Mouse (Mus musculus) olfactory bulb, adult 2 months (tissue): Measurements from ENCODE around the gene Uvrag. TPM values are rescaled to one million over a fixed set of nuclear protein-coding genes. Genes with fewer than 3 reads are reported as not detected.

Experiments
- H3K27ac ChIP-seq: fragments of 200-500 bp; 2 replicates; pipeline ENCODE4 v1.5.1; 2012; ENCODE audit warnings: low read depth, low read length; ENCODE audit not compliant: insufficient read depth
- H3K4me1 ChIP-seq: fragments of 200-500 bp; 2 replicates; pipeline ENCODE4 v1.6.1; 2012; ENCODE audit warnings: low read length; ENCODE audit not compliant: control insufficient read depth, insufficient read depth
- H3K4me3 ChIP-seq: fragments of 200-500 bp; 2 replicates; pipeline ENCODE4 v1.5.1; 2012; ENCODE audit warnings: mild to moderate bottlenecking, low read depth, low read length, moderate library complexity; ENCODE audit not compliant: insufficient read depth
- CTCF ChIP-seq: fragments of 200-500 bp; IDR thresholded peaks from 2 replicates; pipeline ENCODE4 v1.5.1; 2012; ENCODE audit warnings: low read depth, mild to moderate bottlenecking, low read length, moderate library complexity; ENCODE audit not compliant: insufficient read depth
- POLR2A ChIP-seq: fragments of 200-500 bp; IDR thresholded peaks from 2 replicates; pipeline ENCODE4 v1.6.1; 2012; ENCODE audit warnings: mild to moderate bottlenecking, low read depth, low read length, moderate library complexity; ENCODE audit not compliant: insufficient read depth
- WGBS: fragments of 180-500 bp; shearing (Covaris S2); methylation state at CpG from one replicate; pipeline ENCODE4 v1.1.7; 2018; 5-methylcytosine and 5-hydroxymethylcytosine counted together
- polyA plus RNA-seq: library from polyadenylated mRNA; stranded (reverse); fragments of >200 nt; gene quantifications from 2 replicates; pipeline ENCODE4 v1.2.4, GENCODE M21; 2012; ENCODE audit warnings: low replicate concordance; ENCODE audit not compliant: missing spikeins, insufficient read depth, insufficient read length

Gene Uvrag
- polyA plus RNA-seq, 1 experiment, result not detected

DNA sequence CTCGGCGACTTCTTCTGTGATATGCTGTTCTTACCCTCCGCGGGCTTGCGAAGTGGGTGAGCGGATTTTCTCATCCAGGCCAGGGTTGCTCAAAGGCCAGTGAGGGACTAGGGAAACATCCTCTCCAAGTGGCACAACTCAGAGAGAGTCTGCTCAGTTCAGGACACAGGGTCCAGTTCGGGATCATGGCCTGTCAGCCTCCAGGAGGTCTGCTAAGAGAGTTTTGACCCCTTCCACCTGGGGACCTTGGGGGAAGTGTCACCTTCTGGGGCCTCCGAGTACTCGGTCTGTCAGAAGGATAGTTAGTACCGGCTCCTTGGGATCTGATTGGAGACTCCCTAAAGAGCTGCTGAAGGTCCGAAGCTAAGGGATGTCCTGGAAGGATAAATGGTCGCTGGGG is 301.6 kb downstream of the Uvrag start:
- no peak overlapping the region for H3K27ac ChIP-seq
- H3K4me1 ChIP-seq, result peaks cover 45% of the 10 kb centered on the region
- TF ChIP-seq CTCF, result no peak
- TF ChIP-seq POLR2A, result no peak
- WGBS, result 25% methylated on average over 12 of the region's 12 CpGs
- peak overlapping the region; percentile 39 for H3K4me3 ChIP-seq

DNA sequence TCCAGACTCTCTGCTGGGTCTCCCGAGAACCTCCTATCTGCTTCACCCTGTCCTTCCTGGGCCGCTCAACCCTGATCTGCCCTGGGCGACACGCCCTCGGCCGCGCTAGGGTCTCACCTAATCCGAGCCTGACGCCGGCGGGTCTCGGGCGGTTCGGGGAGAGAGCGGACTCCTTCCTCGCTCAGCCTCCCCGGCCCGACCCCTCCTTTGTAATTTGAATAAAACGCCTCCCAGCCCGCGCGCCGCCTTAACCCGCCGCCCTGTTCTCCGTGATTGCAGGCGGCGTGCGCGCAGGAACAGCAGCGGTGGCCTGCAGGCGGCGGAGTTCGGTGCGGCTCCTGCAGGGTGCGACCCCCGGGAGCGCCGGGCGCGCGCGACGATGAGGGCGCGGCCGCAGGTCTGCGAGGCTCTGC is 302.2 kb downstream of the Uvrag start:
- under 1% methylated on average over 48 of the region's 48 CpGs for WGBS
- no peak overlapping the region for H3K27ac ChIP-seq
- peak overlapping the region; percentile 39 for H3K4me3 ChIP-seq
- H3K4me1 ChIP-seq, result peaks cover 45% of the 10 kb centered on the region
- TF ChIP-seq POLR2A, result no peak
- TF ChIP-seq CTCF, result no peak; the same call in 1 of the 2 replicates

- H3K4me1 ChIP-seq, result peaks cover 45% of the 10 kb centered on the region
- H3K4me3 ChIP-seq, result 0 out of 2 replicates have a peak overlapping the region, but pooled peaks have one; percentile 5
- peak; percentile 79 for TF ChIP-seq CTCF
- no peak for TF ChIP-seq POLR2A
- no peak overlapping the region for H3K27ac ChIP-seq
- 2% methylated on average over 17 of the region's 17 CpGs for WGBS
Observed at GRCm38 (mm10) chr7:98837901-98838300, 303.0 kb downstream of the Uvrag start.

DNA sequence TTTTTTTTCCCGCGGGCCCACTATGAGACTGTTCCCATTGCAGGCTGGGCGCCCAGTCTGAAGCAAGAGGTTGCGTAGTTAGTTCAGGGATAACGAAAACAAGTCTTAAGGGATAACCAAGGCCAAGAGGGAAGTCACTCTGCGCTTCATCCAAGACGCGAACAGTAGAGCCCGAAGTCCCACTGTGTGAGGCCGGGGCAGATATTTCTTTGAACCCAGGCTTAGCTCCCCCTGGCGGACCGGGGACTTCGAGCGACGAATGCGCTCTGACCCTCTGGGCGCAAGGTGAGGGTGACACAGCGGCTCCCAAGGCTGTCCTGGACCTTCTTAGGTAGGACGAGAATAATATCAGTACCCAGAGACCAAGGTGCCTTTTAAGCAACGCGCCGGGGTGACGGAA is 304.3 kb downstream of the Uvrag start:
- Histone ChIP-seq H3K4me3 (no peak overlapping the region), H3K27ac (no peak overlapping the region), H3K4me1 (peaks cover 45% of the 10 kb centered on the region)
- no peak for TF ChIP-seq POLR2A
- TF ChIP-seq CTCF, result peak; percentile 50; the same call in 1 of the 2 replicates
- WGBS, result 4% methylated on average over 23 of the region's 23 CpGs

GRCm38 (mm10) chr7:98835519-98836441 is 305.2 kb downstream of the Uvrag start:
- under 1% methylated on average over 46 of the region's 46 CpGs for WGBS
- Histone ChIP-seq H3K27ac (no peak overlapping the region), H3K4me3 (peak overlapping the region; percentile 54), H3K4me1 (peaks cover 42% of the 10 kb centered on the region)
- no peak for TF ChIP-seq CTCF

Other genes starting within 250 kb of the Uvrag start
- not detected in 2 replicates for gene Dgat2, start 41.6 kb upstream of the Uvrag start, polyA plus RNA-seq
- not detected in 2 replicates for gene Mogat2, start 97.5 kb upstream of the Uvrag start, polyA plus RNA-seq
- gene Map6, start 126.3 kb upstream of the Uvrag start, polyA plus RNA-seq, result not detected in 2 replicates
- gene Serpinh1, start 212.1 kb upstream of the Uvrag start, polyA plus RNA-seq, result not detected in 2 replicates
- not detected in 2 replicates for gene Gdpd5, start 240.3 kb upstream of the Uvrag start, polyA plus RNA-seq